Mouse (Mus musculus) adrenal gland, postnatal 36 days (tissue): ENCODE measurements around the gene Ccdc173. TPM values are rescaled to one million over a fixed set of nuclear protein-coding genes. Genes with fewer than 3 reads are reported as not detected.
A peak's percentile ranks its signal among the peaks of the same experiment; 100 is the strongest.

Source experiments
- DNase-seq, 2 experiments: peaks; one replicate each; pipeline ENCODE4 v3.0.0; 2021; ENCODE audit warnings: mixed read lengths in 1 of 2
- total RNA-seq, 2 experiments: library from RNA; stranded (reverse); gene quantifications; 2 replicates each; pipeline ENCODE4 v1.2.3; 2021

Ccdc173 gene
- total RNA-seq, 2 experiments from 2014 or later: 1.3 to 2.0 TPM

DNA sequence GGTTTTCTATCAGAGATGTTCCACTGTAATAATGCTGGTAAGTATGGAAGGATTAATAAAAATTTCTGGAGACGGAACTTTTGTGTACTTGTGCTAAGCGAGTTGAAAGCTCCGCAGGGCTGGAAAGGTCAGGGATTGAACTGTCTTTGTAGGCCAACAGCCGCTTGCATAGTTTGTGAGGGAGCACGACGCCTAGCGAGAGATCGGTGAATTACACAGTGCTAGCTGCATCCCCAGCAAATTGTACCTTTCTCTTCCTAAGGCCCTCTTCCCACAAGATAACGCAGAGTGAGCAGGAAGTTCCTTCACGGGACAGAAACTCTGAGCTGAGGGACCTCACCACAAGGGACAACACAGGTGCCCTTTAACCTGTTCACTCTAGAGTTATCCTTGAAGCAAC, 910 bp upstream of the Ccdc173 start:
- peak; percentile 89 to 90 for DNase-seq

GRCm38 (mm10) chr2:69788974-69789373, 401 bp downstream of the Ccdc173 start:
- no peak for DNase-seq

GRCm38 (mm10) chr2:69778836-69779177, 10.6 kb downstream of the Ccdc173 start:
- DNase-seq: peak; percentile 20 to 21

DNA sequence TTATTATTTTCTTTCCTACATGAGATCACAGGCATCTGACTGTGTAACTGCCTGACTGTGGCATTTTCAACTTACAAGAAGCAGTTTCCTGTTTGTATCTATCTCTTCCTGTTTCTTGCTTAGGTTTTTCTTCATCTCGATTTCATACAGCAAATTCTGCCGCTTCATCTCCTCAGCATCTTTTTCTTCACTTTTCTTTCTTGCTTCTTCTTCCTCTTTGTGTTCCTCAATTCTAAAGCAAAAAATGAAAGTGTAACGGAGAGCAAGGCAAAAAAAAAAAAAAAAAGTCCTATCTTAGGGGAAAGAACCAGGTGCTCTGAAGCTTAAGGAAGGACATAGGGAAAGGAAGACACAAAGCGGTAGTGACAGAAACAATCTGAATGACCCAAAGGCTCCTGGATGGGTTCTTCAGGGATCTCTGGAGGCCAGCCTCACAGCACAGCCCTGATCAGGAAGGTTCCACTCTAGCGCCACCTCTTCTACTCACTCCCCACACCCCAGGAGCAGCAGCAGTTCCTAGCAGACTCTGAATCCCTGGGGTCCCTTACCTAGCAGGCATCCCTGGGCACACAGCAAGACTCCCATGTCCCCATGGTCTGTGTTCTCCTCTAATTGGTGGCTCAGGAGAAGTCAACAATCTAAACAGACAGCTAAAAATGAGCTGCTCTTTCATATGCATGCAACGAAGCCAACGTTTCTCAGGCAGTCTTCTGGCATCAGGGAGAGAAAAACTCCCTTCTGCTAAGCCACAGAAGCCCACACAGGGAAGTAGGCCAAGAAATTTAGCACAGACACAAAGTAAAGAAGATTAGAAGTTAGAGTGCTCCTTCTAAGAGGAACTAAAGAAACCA, 11.2 kb downstream of the Ccdc173 start:
- DNase-seq: no peak

DNA sequence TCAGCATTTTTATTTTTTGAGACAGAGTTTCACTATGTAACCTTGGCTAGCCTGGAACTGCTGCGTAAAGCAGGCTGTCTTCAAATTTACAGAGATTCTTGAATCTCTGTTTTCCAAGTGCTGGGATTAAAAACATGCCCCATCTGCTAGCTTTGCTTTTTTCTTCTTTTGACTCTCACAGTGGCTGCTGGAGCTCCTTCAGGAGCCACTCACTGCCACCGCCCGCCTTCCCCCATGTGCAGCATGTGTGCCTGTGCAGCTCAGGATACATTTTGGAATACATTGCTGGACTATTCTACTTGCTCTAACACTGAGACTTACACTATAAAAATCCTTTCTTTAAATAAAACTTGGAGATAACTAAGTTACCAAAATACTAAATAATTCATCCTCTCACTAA, 16.0 kb downstream of the Ccdc173 start:
- no peak for DNase-seq

DNA sequence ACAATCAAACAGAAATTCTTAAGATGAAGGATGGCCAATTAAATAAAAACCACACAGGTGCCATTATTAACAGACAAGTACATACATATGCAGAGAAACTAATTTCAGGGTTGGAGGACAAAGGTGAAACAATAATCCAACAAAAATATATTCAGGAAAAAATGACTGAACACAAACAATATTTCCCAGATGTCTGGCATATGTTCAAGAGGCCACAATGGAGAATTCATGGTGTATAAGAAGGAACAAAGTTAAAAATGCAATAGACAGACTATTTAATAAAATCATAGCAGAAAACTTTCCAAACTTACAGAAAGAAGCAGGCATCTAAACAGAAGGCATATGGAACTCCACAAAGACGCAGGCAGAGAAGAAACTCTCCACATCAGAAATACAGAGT, 24.7 kb downstream of the Ccdc173 start:
- no peak for DNase-seq

DNA sequence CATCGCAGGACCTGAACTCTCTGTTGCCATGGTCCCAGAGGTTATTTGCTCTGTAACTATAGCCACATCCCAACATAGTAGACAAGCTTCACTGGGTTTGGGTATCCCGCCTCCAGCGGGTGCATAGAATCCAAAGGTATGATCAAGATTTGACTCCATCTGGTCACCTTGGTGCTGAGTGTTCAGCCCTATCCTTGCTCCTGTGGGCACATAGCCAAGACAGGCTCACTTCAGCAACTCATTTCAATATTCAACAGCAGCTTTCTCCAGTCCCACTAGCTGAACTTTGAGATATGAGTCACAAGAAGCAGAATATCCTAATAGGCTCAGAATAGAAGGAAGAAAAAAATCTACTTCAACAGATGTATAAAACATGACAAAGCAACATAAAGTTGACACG, 26.0 kb downstream of the Ccdc173 start:
- no peak for DNase-seq

DNA sequence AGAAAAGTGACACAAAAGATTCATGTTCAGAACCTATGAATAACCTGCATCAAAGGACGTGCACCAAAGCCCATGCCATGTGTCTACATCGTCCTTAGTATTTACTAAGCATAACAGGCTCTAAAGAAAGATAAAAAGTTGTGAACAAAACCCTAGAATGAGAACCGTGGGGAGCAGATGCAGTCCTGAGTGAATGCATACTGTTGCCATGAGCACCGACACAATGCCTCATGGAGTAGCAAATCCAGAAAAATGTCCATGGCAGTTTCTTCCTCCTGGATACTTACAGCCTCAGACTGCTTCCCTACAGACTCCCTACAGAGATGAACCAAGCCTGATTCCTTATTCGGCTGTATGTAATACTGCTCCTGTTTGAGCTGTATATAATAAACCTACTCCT, 28.4 kb downstream of the Ccdc173 start:
- no peak for DNase-seq

- no peak for DNase-seq
These were observed 44.3 kb downstream of the Ccdc173 start for GRCm38 (mm10) chr2:69745091-69745490.

DNA sequence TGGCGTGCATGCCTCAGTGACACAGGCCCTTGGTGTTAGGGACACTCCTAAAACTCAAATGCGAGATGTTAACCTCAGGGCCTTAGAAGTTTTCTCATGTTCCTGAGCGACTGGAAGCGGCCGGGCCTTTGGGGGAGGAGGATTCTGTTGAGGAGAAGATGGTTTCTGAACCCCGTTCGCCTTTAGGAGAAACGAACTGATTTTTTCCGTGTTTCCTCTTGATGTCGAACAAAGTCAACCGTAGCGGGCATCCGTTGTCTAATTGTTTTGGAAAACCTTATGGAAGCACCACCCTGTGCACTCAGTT, 65.9 kb downstream of the Ccdc173 start:
- no peak for DNase-seq

DNA sequence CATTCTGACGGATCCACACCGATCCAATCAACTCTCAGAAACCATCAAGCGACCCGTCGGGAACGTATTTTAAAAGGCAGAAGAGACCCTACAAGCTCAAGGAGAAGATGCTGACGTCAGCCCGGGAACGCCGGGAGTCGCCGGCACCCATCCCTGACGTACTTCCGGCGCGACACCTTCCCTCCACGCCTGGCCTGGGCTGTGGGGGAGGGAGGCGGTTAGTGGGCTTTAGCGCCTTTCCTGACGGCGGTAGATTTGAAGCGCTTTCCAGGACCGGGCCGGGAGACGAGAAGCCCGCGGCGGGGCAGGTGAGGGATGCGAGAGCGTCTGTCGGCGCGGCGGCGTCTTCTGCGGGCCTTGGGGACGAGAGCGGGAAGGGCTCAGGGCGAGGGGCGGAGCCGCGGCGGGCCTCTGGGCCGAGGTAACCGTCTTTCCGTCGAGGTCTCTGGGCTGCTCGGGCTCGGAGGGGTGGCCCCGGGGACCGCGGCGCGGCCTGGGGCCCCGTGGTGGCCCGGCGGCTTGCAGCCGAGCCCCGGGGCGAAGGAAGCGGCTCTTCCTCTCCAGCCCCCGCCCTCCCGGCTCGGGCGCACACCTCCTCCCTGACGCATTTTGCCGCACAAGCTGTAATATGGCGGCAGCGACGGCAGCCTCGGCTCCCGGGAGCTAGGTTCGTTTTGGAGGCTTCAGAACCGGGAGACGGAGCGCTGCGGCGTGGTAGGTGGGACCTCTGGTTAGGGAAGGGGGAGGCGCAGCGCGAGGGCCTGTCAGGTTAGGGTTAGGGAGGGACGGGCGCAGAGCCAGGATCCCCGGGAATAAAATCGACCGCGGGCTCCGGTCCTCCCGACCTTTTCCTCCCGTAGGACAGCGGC, 66.5 kb downstream of the Ccdc173 start:
- peak; percentile 95 to 96 for DNase-seq

DNA sequence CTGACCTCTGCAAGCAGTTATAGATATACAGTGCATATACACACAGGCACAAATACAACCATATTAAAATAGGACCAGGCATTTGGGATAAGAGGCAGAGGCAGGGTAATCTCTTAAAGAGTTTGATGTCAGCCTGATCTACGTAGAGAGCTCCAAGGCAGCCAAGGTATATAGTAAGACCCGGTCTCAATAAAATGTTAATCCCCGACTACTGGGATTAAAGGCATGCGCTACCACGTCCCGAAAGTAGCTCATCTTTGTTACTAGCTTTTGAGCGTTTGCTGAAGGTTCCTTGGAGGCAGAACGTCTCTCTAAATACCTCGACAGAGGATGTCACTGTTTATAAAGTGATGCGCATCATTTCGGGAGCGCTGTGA, 67.1 kb downstream of the Ccdc173 start, which contains the start of gene Ppig:
Gene Ppig (plus strand): TSS at position 273 of the 377 bp plus-strand sequence.
- DNase-seq: no peak

GRCm38 (mm10) chr2:69719121-69719520, 70.3 kb downstream of the Ccdc173 start:
- DNase-seq: peak; percentile 56 to 78

GRCm38 (mm10) chr2:69716483-69716882, 72.9 kb downstream of the Ccdc173 start:
- no peak for DNase-seq

DNA sequence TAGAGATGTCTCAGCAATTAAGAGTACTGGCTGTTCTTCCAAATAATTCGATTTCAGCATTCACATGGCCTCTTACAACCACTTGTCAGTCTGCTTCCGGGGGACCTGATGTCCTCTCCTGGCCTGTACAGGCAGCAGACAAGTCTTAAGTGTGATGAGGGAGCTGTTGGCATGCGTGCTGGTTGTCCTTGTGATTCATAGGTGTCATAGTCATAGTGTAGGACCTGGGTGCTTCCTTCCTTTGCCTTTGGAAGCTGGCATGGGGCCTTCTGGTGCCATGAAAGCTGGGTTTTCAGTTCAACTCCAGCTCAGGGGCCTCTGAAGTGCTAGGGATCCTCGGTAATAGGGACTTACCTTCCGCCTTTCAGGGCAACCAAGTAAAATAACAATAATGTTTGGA, 75.2 kb downstream of the Ccdc173 start:
- peak; percentile 20 to 40 for DNase-seq

GRCm38 (mm10) chr2:69713626-69714014, 75.8 kb downstream of the Ccdc173 start:
- DNase-seq: no peak

DNA sequence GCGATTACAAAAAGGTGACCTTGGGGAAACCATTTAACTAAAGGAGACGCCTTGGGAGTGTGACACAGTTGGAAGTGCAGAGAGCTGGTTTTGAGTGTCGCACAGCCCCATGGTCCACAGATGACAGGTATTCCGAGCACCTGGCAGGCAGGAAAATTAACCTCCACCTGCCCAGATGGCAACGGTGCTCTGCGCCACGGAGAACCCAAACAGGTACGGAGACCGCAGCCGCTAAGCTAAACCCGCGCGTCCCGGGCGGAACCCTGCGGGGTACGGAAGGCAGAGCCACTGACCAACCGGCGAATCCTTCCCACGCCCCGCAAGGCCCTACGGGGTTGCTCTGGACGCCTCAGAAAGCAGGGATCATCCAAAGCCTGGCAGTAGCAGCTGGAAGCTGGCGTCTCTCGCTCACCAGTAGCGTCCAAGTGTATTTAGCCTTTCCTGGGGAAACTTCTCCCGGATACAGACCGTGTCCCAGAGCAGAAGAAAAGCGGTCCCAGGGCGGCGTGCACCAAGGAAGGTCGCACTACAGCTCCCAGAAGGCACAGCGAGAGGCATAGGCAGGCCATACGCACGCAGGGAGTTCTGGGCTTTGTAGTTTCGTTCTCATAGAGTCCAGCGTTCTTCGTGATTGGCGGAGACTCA, 76.3 kb downstream of the Ccdc173 start, which contains the start of gene Fastkd1:
Gene Fastkd1 (minus strand): TSS at position 536 of the 645 bp plus-strand sequence.
- DNase-seq: peak; percentile 90 to 91

- DNase-seq: peak; percentile 47 to 50
These were observed 77.2 kb downstream of the Ccdc173 start for GRCm38 (mm10) chr2:69712171-69712570.
